Mouse (Mus musculus): ENCODE data around the gene Pnrc2. TPM values are rescaled to one million over a fixed set of nuclear protein-coding genes. Genes with fewer than 3 reads are reported as not detected.

Pnrc2 gene
- polyA plus RNA-seq, 1 experiment from 2014 or later = 122 TPM

- WGBS = 51% methylated on average over 6 of the region's 6 CpGs
- no peaks in the 10 kb centered on the region for H3K36me3 ChIP-seq (ENCODE audit: control insufficient read depth, insufficient read depth, low read length)
- H3K4me1 ChIP-seq (ENCODE audit: control insufficient read depth, insufficient read depth, low read length) = no peaks in the 10 kb centered on the region
- H3K4me3 ChIP-seq (replicated peaks; ENCODE audit: low read depth, low read length) = no peak overlapping the region
- DNase-seq (no peak), ATAC-seq (ENCODE audit: low FRiP score, low TSS enrichment) (no peak)
- H3K4me2 ChIP-seq (ENCODE audit: low read length) = no peak overlapping the region
- no peaks in the 10 kb centered on the region for H3K9me3 ChIP-seq (ENCODE audit: control insufficient read depth, low read length)
- H3K27ac ChIP-seq (replicated peaks; ENCODE audit: low read depth, low read length) = no peak overlapping the region
- H3K9ac ChIP-seq (replicated peaks; ENCODE audit: low read length) = no peak overlapping the region
- H3K27me3 ChIP-seq (ENCODE audit: control insufficient read depth, insufficient read depth, low read length) = no peaks in the 10 kb centered on the region
Measured at GRCm38 (mm10) chr4:135884531-135884930, 10.9 kb upstream of the Pnrc2 start.

DNA sequence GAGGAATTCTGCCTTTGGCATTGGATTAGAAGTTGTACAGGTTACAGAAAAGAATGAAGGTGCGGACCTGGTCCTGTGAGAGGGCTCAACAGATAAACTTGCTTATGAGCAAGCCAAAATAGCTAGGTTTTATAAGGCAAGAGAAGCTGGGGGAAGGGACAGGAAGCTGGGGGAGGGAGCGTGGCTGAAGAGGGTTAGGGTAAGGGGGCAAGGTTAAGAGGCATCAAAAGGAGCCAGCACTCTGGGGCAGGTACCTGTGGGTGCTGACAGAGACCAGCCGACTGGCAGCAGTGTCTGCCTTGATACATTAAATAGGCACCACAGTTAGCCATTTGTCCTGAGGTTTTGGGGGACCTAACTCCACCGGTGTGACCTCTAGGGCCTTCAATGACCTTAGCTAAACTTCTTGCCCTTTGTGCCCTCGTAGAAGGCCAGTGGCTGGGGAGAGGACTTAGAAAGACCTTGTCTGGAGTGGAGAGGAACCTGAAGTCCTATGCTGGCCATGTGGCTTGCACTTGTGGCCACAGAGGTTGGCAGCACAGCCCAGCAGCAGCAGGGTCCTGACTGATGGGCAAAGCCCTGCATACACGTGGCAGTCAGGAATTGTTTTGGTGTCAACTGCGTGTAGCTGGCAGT is 10.3 kb upstream of the Pnrc2 start:
- no peaks in the 10 kb centered on the region for H3K9me3 ChIP-seq (ENCODE audit: control insufficient read depth, low read length)
- DNase-seq = no peak
- no peak overlapping the region for H3K9ac ChIP-seq (replicated peaks; ENCODE audit: low read length)
- no peak overlapping the region for H3K4me2 ChIP-seq (ENCODE audit: low read length)
- ATAC-seq (ENCODE audit: low FRiP score, low TSS enrichment) = no peak
- no peaks in the 10 kb centered on the region for H3K4me1 ChIP-seq (ENCODE audit: control insufficient read depth, insufficient read depth, low read length)
- no peaks in the 10 kb centered on the region for H3K27me3 ChIP-seq (ENCODE audit: control insufficient read depth, insufficient read depth, low read length)
- no peaks in the 10 kb centered on the region for H3K36me3 ChIP-seq (ENCODE audit: control insufficient read depth, insufficient read depth, low read length)
- no peak overlapping the region for H3K4me3 ChIP-seq (replicated peaks; ENCODE audit: low read depth, low read length)
- 70% methylated on average over 7 of the region's 7 CpGs for WGBS
- no peak overlapping the region for H3K27ac ChIP-seq (replicated peaks; ENCODE audit: low read depth, low read length)

- DNase-seq (no peak), ATAC-seq (ENCODE audit: low FRiP score, low TSS enrichment) (no peak)
- no peak overlapping the region for H3K9ac ChIP-seq (replicated peaks; ENCODE audit: low read length)
- H3K4me2 ChIP-seq (ENCODE audit: low read length) = no peak overlapping the region
- H3K27ac ChIP-seq (replicated peaks; ENCODE audit: low read depth, low read length) = no peak overlapping the region
- H3K9me3 ChIP-seq (ENCODE audit: control insufficient read depth, low read length) = no peaks in the 10 kb centered on the region
- H3K4me1 ChIP-seq (ENCODE audit: control insufficient read depth, insufficient read depth, low read length) = no peaks in the 10 kb centered on the region
- H3K36me3 ChIP-seq (ENCODE audit: control insufficient read depth, insufficient read depth, low read length) = no peaks in the 10 kb centered on the region
- no peak overlapping the region for H3K4me3 ChIP-seq (replicated peaks; ENCODE audit: low read depth, low read length)
- 47% methylated on average over 10 of the region's 10 CpGs for WGBS
- H3K27me3 ChIP-seq (ENCODE audit: control insufficient read depth, insufficient read depth, low read length) = no peaks in the 10 kb centered on the region
Measured at GRCm38 (mm10) chr4:135883401-135883851, 9.8 kb upstream of the Pnrc2 start.

- Histone ChIP-seq H3K27me3 (ENCODE audit: control insufficient read depth, insufficient read depth, low read length) (no peaks in the 10 kb centered on the region), H3K4me3 (replicated peaks; ENCODE audit: low read depth, low read length) (no peak overlapping the region), H3K4me2 (ENCODE audit: low read length) (no peak overlapping the region), H3K27ac (replicated peaks; ENCODE audit: low read depth, low read length) (no peak overlapping the region), H3K4me1 (ENCODE audit: control insufficient read depth, insufficient read depth, low read length) (peaks cover under 1% of the 10 kb centered on the region; the same call in 1 of the 2 replicates), H3K36me3 (ENCODE audit: control insufficient read depth, insufficient read depth, low read length) (no peaks in the 10 kb centered on the region), H3K9ac (replicated peaks; ENCODE audit: low read length) (no peak overlapping the region), H3K9me3 (ENCODE audit: control insufficient read depth, low read length) (no peaks in the 10 kb centered on the region)
- no peak for DNase-seq
- ATAC-seq (ENCODE audit: low FRiP score, low TSS enrichment) = no peak
- 83% methylated on average over 6 of the region's 6 CpGs for WGBS
Measured at GRCm38 (mm10) chr4:135882023-135882422, 8.4 kb upstream of the Pnrc2 start.

DNA sequence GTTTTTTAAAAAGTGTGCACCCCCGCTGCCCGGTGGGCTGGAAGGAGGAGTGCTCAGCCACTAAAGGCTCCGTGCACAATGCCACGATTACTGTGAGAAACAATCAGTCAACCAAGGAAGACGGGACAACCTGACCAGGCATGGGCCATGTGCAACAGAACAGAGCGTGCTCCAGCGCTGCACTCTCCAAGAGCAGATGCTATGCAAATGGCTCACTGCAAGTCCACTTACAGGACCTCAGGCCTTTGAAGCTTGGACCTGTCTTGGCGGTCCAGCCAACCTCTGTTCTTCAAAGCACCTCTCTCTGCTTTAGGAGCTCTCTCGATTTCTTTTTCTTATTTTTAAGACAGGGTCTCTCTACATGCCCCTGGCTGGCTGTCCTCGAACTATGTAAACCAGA is 6.9 kb upstream of the Pnrc2 start:
- H3K4me3 ChIP-seq (replicated peaks; ENCODE audit: low read depth, low read length) = no peak overlapping the region
- H3K27me3 ChIP-seq (ENCODE audit: control insufficient read depth, insufficient read depth, low read length) = no peaks in the 10 kb centered on the region
- no peak overlapping the region for H3K27ac ChIP-seq (replicated peaks; ENCODE audit: low read depth, low read length)
- 78% methylated on average over 10 of the region's 10 CpGs for WGBS
- no peak for DNase-seq
- no peaks in the 10 kb centered on the region for H3K9me3 ChIP-seq (ENCODE audit: control insufficient read depth, low read length)
- no peak overlapping the region for H3K9ac ChIP-seq (replicated peaks; ENCODE audit: low read length)
- peaks cover 14% of the 10 kb centered on the region for H3K4me1 ChIP-seq (ENCODE audit: control insufficient read depth, insufficient read depth, low read length)
- ATAC-seq (ENCODE audit: low FRiP score, low TSS enrichment) = no peak
- H3K4me2 ChIP-seq (ENCODE audit: low read length) = no peak overlapping the region
- no peaks in the 10 kb centered on the region for H3K36me3 ChIP-seq (ENCODE audit: control insufficient read depth, insufficient read depth, low read length)

DNA sequence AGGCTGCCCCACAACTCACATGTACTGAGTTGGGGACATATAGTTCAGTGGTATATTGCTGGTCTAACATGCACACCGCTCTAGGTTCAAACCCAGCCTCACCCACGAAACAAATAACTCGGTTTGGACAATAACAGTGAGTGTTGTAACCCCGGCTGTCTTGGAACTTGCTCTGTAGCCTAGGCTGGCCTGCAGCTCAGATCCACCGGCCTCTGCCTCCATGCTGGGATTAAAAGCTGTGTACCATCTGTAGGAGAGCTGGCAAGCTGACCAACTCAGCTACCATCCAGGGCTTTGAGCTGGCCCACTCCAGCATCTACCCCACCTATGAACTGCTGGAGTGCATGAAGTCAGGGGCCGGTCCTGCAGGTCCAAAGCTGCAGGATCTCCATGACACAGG is 6.4 kb upstream of the Pnrc2 start:
- WGBS = 88% methylated on average over 6 of the region's 6 CpGs
- no peak overlapping the region for H3K4me3 ChIP-seq (replicated peaks; ENCODE audit: low read depth, low read length)

GRCm38 (mm10) chr4:135879021-135879420 is 5.4 kb upstream of the Pnrc2 start:
- Histone ChIP-seq H3K9ac (replicated peaks; ENCODE audit: low read length) (no peak overlapping the region), H3K9me3 (ENCODE audit: control insufficient read depth, low read length) (no peaks in the 10 kb centered on the region), H3K4me1 (ENCODE audit: control insufficient read depth, insufficient read depth, low read length) (peaks cover 23% of the 10 kb centered on the region), H3K36me3 (ENCODE audit: control insufficient read depth, insufficient read depth, low read length) (no peaks in the 10 kb centered on the region), H3K4me3 (replicated peaks; ENCODE audit: low read depth, low read length) (no peak overlapping the region), H3K4me2 (ENCODE audit: low read length) (no peak overlapping the region), H3K27me3 (ENCODE audit: control insufficient read depth, insufficient read depth, low read length) (no peaks in the 10 kb centered on the region), H3K27ac (replicated peaks; ENCODE audit: low read depth, low read length) (no peak overlapping the region)
- ATAC-seq (ENCODE audit: low FRiP score, low TSS enrichment) (no peak), DNase-seq (no peak)
- WGBS = 69% methylated on average over 6 of the region's 6 CpGs

More for the DNA sequence above, 6.4 kb upstream of the Pnrc2 start:
- DNase-seq = no peak
- Histone ChIP-seq H3K36me3 (ENCODE audit: control insufficient read depth, insufficient read depth, low read length) (no peaks in the 10 kb centered on the region), H3K9ac (replicated peaks; ENCODE audit: low read length) (no peak overlapping the region), H3K4me1 (ENCODE audit: control insufficient read depth, insufficient read depth, low read length) (peaks cover 14% of the 10 kb centered on the region), H3K4me2 (ENCODE audit: low read length) (no peak overlapping the region), H3K27ac (replicated peaks; ENCODE audit: low read depth, low read length) (no peak overlapping the region), H3K9me3 (ENCODE audit: control insufficient read depth, low read length) (no peaks in the 10 kb centered on the region), H3K27me3 (ENCODE audit: control insufficient read depth, insufficient read depth, low read length) (no peaks in the 10 kb centered on the region)
- no peak for ATAC-seq (ENCODE audit: low FRiP score, low TSS enrichment)

- Histone ChIP-seq H3K4me1 (ENCODE audit: control insufficient read depth, insufficient read depth, low read length) (peaks cover 24% of the 10 kb centered on the region), H3K27ac (replicated peaks; ENCODE audit: low read depth, low read length) (no peak overlapping the region), H3K4me2 (ENCODE audit: low read length) (no peak overlapping the region), H3K4me3 (replicated peaks; ENCODE audit: low read depth, low read length) (no peak overlapping the region), H3K36me3 (ENCODE audit: control insufficient read depth, insufficient read depth, low read length) (no peaks in the 10 kb centered on the region), H3K9me3 (ENCODE audit: control insufficient read depth, low read length) (no peaks in the 10 kb centered on the region), H3K9ac (replicated peaks; ENCODE audit: low read length) (no peak overlapping the region), H3K27me3 (ENCODE audit: control insufficient read depth, insufficient read depth, low read length) (no peaks in the 10 kb centered on the region)
- DNase-seq (peak; percentile 50), ATAC-seq (ENCODE audit: low FRiP score, low TSS enrichment) (no peak)
- 80% methylated on average over 2 of the region's 2 CpGs for WGBS
Measured at GRCm38 (mm10) chr4:135877742-135878141, 4.1 kb upstream of the Pnrc2 start.

DNA sequence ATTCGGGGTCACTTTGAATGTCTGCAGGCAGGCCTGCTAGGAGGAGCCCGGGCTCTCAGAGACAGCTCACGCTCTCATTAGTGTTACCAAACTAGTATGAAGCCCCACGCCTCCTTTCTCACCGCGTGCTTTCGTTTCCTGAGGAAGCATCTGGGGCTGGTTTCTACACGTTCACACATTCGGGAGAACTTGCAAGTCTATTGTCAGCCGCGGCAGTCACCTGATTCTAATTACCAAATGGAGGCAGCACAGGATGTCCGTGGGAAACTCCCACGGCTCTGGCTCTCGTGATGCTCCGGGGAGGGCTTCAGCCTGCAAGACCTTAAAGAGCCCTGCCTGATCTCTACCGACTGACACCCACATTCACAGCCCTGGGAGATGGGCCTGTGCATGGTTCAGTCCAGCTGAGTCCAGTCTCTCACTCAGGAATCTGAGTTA is 3.0 kb upstream of the Pnrc2 start:
- WGBS = 2% methylated on average over 16 of the region's 16 CpGs
- no peaks in the 10 kb centered on the region for H3K9me3 ChIP-seq (ENCODE audit: control insufficient read depth, low read length)
- H3K27ac ChIP-seq (replicated peaks; ENCODE audit: low read depth, low read length) = no peak overlapping the region
- no peak overlapping the region; the same call in 1 of the 2 replicates for H3K4me3 ChIP-seq (replicated peaks; ENCODE audit: low read depth, low read length)
- no peaks in the 10 kb centered on the region for H3K27me3 ChIP-seq (ENCODE audit: control insufficient read depth, insufficient read depth, low read length)
- peak overlapping the region; percentile 32; the same call in 1 of the 2 replicates for H3K9ac ChIP-seq (replicated peaks; ENCODE audit: low read length)
- peak overlapping the region; percentile 43 for H3K4me2 ChIP-seq (ENCODE audit: low read length)
- ATAC-seq (ENCODE audit: low FRiP score, low TSS enrichment) (no peak), DNase-seq (peak; percentile 62)
- H3K36me3 ChIP-seq (ENCODE audit: control insufficient read depth, insufficient read depth, low read length) = peaks cover 8% of the 10 kb centered on the region
- H3K4me1 ChIP-seq (ENCODE audit: control insufficient read depth, insufficient read depth, low read length) = peaks cover 35% of the 10 kb centered on the region

Measured in midbrain, embryonic 14.5 days (tissue).